ENCODE assay signal across 7 mouse cellular contexts in the genomic region with DNA sequence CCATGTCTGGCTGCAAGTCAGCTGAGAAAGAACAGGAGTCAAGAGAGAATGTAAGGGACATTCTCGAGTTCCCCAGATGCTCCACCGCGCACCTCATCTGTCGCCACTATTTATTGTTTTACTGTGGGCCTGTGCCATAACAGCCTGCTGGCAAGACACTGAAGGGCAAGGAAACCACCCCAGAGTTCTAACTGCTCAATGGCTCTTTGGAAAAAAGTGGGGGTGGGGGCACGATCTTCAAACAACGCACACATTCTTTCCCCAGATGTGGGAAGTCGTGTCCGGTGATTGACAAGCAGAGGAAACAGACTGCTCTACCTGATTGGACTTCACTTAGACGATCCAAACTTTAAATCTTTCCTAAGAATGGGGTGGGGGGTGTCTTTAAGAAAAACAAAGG. TPM values are rescaled to one million over a fixed set of nuclear protein-coding genes. Genes with fewer than 3 reads are reported as not detected.
DNase-seq lines count a peak whose midpoint lies in the region; ATAC-seq and TF ChIP-seq lines count a peak whose summit lies in the region.

No protein-coding gene starts in this region.

- H3K9ac ChIP-seq in heart, embryonic 16.5 days (ENCODE audit: low read length): peak overlapping the region; percentile 73

- 10% methylated on average over 9 of the region's 9 CpGs for WGBS in heart, embryonic 16.5 days

- peak overlapping the region; percentile 46 for H3K4me3 ChIP-seq in cortical plate, adult 2 months (ENCODE audit: insufficient read depth, low read length)
- peak overlapping the region; percentile 47 for H3K4me3 ChIP-seq in heart, embryonic 16.5 days (ENCODE audit: low read length)

- H3K4me2 ChIP-seq in heart, embryonic 16.5 days (ENCODE audit: low read depth, low read length): peak overlapping the region; percentile 58

- no peaks in the 10 kb centered on the region for H3K9me3 ChIP-seq in heart, embryonic 16.5 days (replicated peaks; ENCODE audit: control insufficient read depth, low read length)

- no peak for ATAC-seq in heart, embryonic 16.5 days (replicated peaks; ENCODE audit: extremely low read depth, insufficient read depth, low FRiP score)
- no peak for ATAC-seq in frontal cortex, adult (ENCODE audit: low TSS enrichment)

- H3K36me3 ChIP-seq in heart, embryonic 16.5 days (ENCODE audit: control insufficient read depth, insufficient read depth): no peaks in the 10 kb centered on the region

- DNase-seq in ZHBTc4 (ENCODE audit: low read depth, low spot score): peak; percentile 48
- peak; percentile 25 for DNase-seq in lung, postnatal 14 days
- DNase-seq in natural killer cell, adult 2 months (ENCODE audit: low spot score in 2 of 2): no peak
- DNase-seq in testis, postnatal 14 days (ENCODE audit: low spot score): no peak

- no peak for TF ChIP-seq POLR2A in cortical plate, adult 2 months (IDR thresholded peaks at IDR 0.05; ENCODE audit: extremely low read depth, insufficient read depth, low read length)

- peak overlapping the region; percentile 98 for H3K27ac ChIP-seq in cortical plate, adult 2 months (ENCODE audit: insufficient read depth, low read length)
- peak overlapping the region; percentile 89 for H3K27ac ChIP-seq in heart, embryonic 16.5 days (ENCODE audit: low read length)

- no peak for TF ChIP-seq CTCF in cortical plate, adult 2 months (IDR thresholded peaks at IDR 0.05; ENCODE audit: extremely low read depth, insufficient read depth, low read length)

- no peaks in the 10 kb centered on the region for H3K27me3 ChIP-seq in heart, embryonic 16.5 days (ENCODE audit: control insufficient read depth, insufficient read depth, low read length)

- peaks cover 11% of the 10 kb centered on the region for H3K4me1 ChIP-seq in cortical plate, adult 2 months (ENCODE audit: control insufficient read depth, insufficient read depth, low read length)
- peaks cover 55% of the 10 kb centered on the region for H3K4me1 ChIP-seq in heart, embryonic 16.5 days (ENCODE audit: control insufficient read depth, insufficient read depth, low read length)

RNA-seq across cellular contexts. Expression of gene Sparcl1, which starts 1.5 kb away (rescaled TPM):
- 1,820 and 1,861 TPM in 2 replicates for polyA plus RNA-seq in cortical plate, adult 2 months (2012; rRNA removed)
- 131 and 161 TPM in 2 replicates for polyA plus RNA-seq in heart, embryonic 16.5 days (2015; fragmentation: Nextera tagmentation; extraction: Ambion mirVana)

RNA-seq across cellular contexts. Expression of gene Gm17660, which starts 34.6 kb away (rescaled TPM):
- polyA plus RNA-seq in cortical plate, adult 2 months (2012; rRNA removed): 0.25 TPM in 1 of 2 replicates, not detected in the other
- not detected in 2 replicates for polyA plus RNA-seq in heart, embryonic 16.5 days (2015; fragmentation: Nextera tagmentation; extraction: Ambion mirVana)

RNA-seq across cellular contexts. Expression of gene Dspp, which starts 58.5 kb away (rescaled TPM):
- 0.02 TPM in 1 of 2 replicates, not detected in the other for polyA plus RNA-seq in cortical plate, adult 2 months (2012; rRNA removed)
- polyA plus RNA-seq in heart, embryonic 16.5 days (2015; fragmentation: Nextera tagmentation; extraction: Ambion mirVana): not detected in 2 replicates

Comparison
In these comparisons a context has a peak if more than half of its experiments do, and no peak if none do; other contexts are left out.
1. DNase-seq: peak in ZHBTc4 (single experiment) and lung, postnatal 14 days (single experiment); none in natural killer cell, adult 2 months (0 of 2) and testis, postnatal 14 days (single experiment).
2. RNA of gene Sparcl1, which starts 1.5 kb away (polyA plus RNA-seq): 1,820 to 1,861 TPM in cortical plate, adult 2 months; 131 to 161 TPM in heart, embryonic 16.5 days; every median in the first group is over 10 times any median in the second.